Mouse (Mus musculus) left cerebral cortex, adult 6 months (tissue): Measurements from ENCODE around the gene Ngf. TPM values are rescaled to one million over a fixed set of nuclear protein-coding genes. Genes with fewer than 3 reads are reported as not detected.

ENCODE experiments used
- long read RNA-seq, 2 experiments: library from polyadenylated mRNA; unstranded; transcript quantifications; one replicate each; pipeline ENCODE4 v2.0.0; 2019 to 2020
- polyA plus RNA-seq: library from polyadenylated mRNA; unstranded; fragments of <200 nt; fragmentation: Nextera tagmentation; gene quantifications from 2 replicates; pipeline ENCODE4 v1.2.3, GENCODE M21; 2021

Gene Ngf
- 0.77 and 1.7 TPM in 2 replicates for polyA plus RNA-seq
- long read RNA-seq, experiment 1, partial matches to known transcripts: 0 of 8 reads
- long read RNA-seq, experiment 1, other reads (novel, unspliced or antisense): 5 of 8 reads
- long read RNA-seq, experiment 2, partial matches to known transcripts: 0 of 1 reads
- long read RNA-seq, experiment 2, other reads (novel, unspliced or antisense): 1 of 1 reads

GRCm38 (mm10) chr3:102469713-102470448, at the start of gene Ngf:
Gene Ngf, plus strand, starts transcription at chr3:102469919.

